Mouse (Mus musculus): Measurements from ENCODE around the gene Plce1.

- TF ChIP-seq TAL1 (IDR thresholded peaks at IDR 0.05; ENCODE audit: low read length) = no peak
- TF ChIP-seq GATA1 (IDR thresholded peaks at IDR 0.05; ENCODE audit: low read length) = no peak
Measured at GRCm38 (mm10) chr19:38615356-38615755, 134.4 kb downstream of the Plce1 start.
